Mouse (Mus musculus): ENCODE measurements at regions not wholly inside any gene's neighbourhood (a gene's known extent, or its start where the extent isn't known, plus 50 kb on each side); places are given as distances from the start of the nearest gene placed in this dataset.

- TF ChIP-seq POLR2A (IDR thresholded peaks at IDR 0.05; ENCODE audit: borderline replicate concordance, insufficient read depth, low read length) (no peak), CTCF (IDR thresholded peaks at IDR 0.05; ENCODE audit: borderline replicate concordance, insufficient read depth, low read depth, low read length) (no peak)
Measured at GRCm38 (mm10) chr3:52511549-52511948, 243.4 kb downstream of the Foxo1 start.

Data from cerebellum, adult 2 months (tissue).